Mouse (Mus musculus) kidney, postnatal 0 days (tissue): ENCODE measurements at regions not wholly inside any gene's neighbourhood (a gene's known extent, or its start where the extent isn't known, plus 50 kb on each side); places are given as distances from the start of the nearest gene placed in this dataset.
A peak's percentile ranks its signal among the peaks of the same experiment; 100 is the strongest.

Experiments used
- ATAC-seq: fragments of 200-750 bp; cut with Nextera tagmentation; replicated peaks from 2 replicates; pipeline ENCODE4 v1.8.0; 2017; ENCODE audit warnings: low read depth, moderate number of reproducible peaks, moderate TSS enrichment, moderate library complexity; ENCODE audit not compliant: low FRiP score
- DNase-seq: peaks from one replicate; pipeline ENCODE4 v3.0.0-alpha.2; 2016; ENCODE audit warnings: low spot score
- H3K27ac ChIP-seq: fragments of 300-500 bp; sonication (generic); 2 replicates; pipeline ENCODE4 v1.5.1; 2014; ENCODE audit warnings: mild to moderate bottlenecking
- H3K27me3 ChIP-seq: fragments of 300-500 bp; sonication (generic); 2 replicates; pipeline ENCODE4 v1.6.1; 2014; ENCODE audit warnings: low read length, mixed read lengths; ENCODE audit not compliant: insufficient read depth
- H3K36me3 ChIP-seq: fragments of 300-500 bp; sonication (generic); 2 replicates; pipeline ENCODE4 v1.6.1; 2014; ENCODE audit warnings: low read length, mixed read lengths; ENCODE audit not compliant: insufficient read depth
- H3K4me1 ChIP-seq: fragments of 300-500 bp; sonication (generic); replicated peaks from 2 replicates; pipeline ENCODE4 v1.6.1; 2014; ENCODE audit warnings: antibody characterized with exemption, low read length, mixed read lengths; ENCODE audit not compliant: insufficient read depth
- H3K4me2 ChIP-seq: fragments of 300-500 bp; sonication (generic); 2 replicates; pipeline ENCODE4 v1.6.1; 2014; ENCODE audit warnings: mild to moderate bottlenecking, low read length, moderate library complexity, mixed read lengths
- H3K4me3 ChIP-seq: fragments of 300-500 bp; sonication (generic); replicated peaks from 2 replicates; pipeline ENCODE4 v1.5.1; 2014; ENCODE audit warnings: low read depth, low read length
- H3K9ac ChIP-seq: fragments of 300-500 bp; sonication (generic); 2 replicates; pipeline ENCODE4 v1.6.1; 2014; ENCODE audit warnings: low read depth, low read length
- H3K9me3 ChIP-seq: fragments of 300-500 bp; sonication (generic); replicated peaks from 2 replicates; pipeline ENCODE4 v1.6.1; 2016; ENCODE audit warnings: low read length, inconsistent platforms, mixed read lengths
- CTCF ChIP-seq: IDR thresholded peaks from 2 replicates; pipeline ENCODE4 v1.5.1; 2016; ENCODE audit warnings: antibody characterized with exemption, low read depth, mild to moderate bottlenecking, moderate library complexity
- WGBS: fragments of 180-500 bp; shearing (Covaris S2); extraction: QIAGEN DNeasy Blood & Tissue Kit; methylation state at CpG from one replicate; pipeline ENCODE4 v1.1.7; 2014; 5-methylcytosine and 5-hydroxymethylcytosine counted together

DNA sequence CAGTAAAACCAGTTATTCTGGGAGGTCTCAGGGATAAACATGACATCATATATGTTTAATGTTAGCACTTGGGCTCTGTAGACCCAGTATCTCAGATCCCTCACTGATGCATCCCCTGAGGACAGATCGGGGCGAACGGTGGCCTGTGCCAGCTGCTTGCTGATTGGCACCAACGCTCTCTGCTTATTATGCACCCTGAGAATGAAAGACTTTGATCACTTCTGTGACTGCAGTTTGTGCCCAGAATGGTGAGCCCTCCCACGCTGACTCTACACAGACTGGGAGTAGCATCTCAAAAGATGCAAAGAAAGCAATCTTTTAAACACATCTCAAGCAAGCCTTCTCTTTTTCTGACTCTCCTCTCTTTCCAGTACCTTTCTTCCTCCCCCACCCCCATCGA is 82.2 kb upstream of the Glrp1 start:
- DNase-seq (no peak), ATAC-seq (no peak)
- Histone ChIP-seq H3K27me3 (no peaks in the 10 kb centered on the region), H3K9ac (no peak overlapping the region), H3K36me3 (no peaks in the 10 kb centered on the region), H3K4me2 (no peak overlapping the region), H3K27ac (no peak overlapping the region), H3K9me3 (no peaks in the 10 kb centered on the region), H3K4me1 (peaks cover 4% of the 10 kb centered on the region), H3K4me3 (no peak overlapping the region)
- WGBS, result 40% methylated on average over 6 of the region's 6 CpGs
- TF ChIP-seq CTCF, result no peak

DNA sequence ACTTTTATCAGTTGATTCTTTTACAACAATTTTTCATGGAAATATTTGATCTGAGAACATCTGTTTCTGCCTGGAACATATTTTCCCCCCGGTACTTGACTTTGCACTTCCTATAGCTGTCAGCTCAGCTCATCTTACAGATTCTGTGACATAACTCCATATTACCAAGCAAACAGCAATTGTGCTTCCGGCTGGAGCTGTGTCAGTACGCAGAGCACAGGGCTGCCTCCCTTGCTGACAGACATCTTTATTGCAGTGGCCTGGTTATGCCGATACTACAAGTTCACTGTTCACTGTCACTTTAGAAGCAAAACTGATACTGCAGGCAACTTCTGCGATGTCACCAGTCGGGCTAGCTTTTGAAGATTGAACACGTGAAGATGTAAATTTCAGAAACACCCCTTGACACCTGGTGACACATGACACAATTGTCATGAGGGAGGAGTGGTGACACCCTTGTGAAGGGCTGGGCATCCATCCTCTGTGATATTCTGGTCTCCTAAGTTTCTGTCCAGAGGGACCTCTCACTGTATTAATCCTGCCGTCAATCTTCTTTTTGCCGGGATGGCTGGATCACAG is 81.0 kb upstream of the Glrp1 start:
- ATAC-seq (no peak), DNase-seq (peak; percentile 29)
- no peak overlapping the region for H3K4me3 ChIP-seq
- no peak overlapping the region for H3K9ac ChIP-seq
- 33% methylated on average over 9 of the region's 9 CpGs for WGBS
- H3K27me3 ChIP-seq, result no peaks in the 10 kb centered on the region
- H3K4me1 ChIP-seq, result peaks cover 4% of the 10 kb centered on the region
- no peak for TF ChIP-seq CTCF
- no peak overlapping the region for H3K27ac ChIP-seq
- no peaks in the 10 kb centered on the region for H3K36me3 ChIP-seq
- no peaks in the 10 kb centered on the region for H3K9me3 ChIP-seq
- no peak overlapping the region for H3K4me2 ChIP-seq

DNA sequence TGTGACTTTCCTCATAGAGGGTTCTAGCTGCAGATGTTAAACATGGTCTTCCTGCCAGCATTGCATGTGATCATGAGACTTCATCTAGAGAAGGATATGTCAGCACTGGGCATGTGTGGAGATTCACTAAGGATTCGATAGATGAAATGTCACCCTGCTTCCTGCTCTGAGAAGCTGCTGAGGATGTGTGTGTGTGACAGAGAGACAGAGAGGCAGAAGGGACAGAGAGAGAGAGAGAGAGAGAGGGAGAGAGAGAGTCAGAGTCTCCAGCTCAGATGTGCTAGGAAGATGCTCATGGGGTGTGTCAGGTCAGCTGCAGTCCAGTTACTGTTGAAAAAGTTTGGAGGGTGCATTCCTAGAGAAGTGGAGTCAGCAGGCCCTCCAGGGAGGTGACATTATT is 78.9 kb upstream of the Glrp1 start:
- Histone ChIP-seq H3K36me3 (no peaks in the 10 kb centered on the region), H3K27me3 (no peaks in the 10 kb centered on the region), H3K9ac (no peak overlapping the region), H3K27ac (no peak overlapping the region), H3K4me2 (no peak overlapping the region), H3K4me1 (peaks cover 4% of the 10 kb centered on the region), H3K9me3 (no peaks in the 10 kb centered on the region), H3K4me3 (no peak overlapping the region)
- TF ChIP-seq CTCF, result no peak
- 67% methylated on average over 1 of the region's 1 CpGs for WGBS
- ATAC-seq (no peak), DNase-seq (no peak)

DNA sequence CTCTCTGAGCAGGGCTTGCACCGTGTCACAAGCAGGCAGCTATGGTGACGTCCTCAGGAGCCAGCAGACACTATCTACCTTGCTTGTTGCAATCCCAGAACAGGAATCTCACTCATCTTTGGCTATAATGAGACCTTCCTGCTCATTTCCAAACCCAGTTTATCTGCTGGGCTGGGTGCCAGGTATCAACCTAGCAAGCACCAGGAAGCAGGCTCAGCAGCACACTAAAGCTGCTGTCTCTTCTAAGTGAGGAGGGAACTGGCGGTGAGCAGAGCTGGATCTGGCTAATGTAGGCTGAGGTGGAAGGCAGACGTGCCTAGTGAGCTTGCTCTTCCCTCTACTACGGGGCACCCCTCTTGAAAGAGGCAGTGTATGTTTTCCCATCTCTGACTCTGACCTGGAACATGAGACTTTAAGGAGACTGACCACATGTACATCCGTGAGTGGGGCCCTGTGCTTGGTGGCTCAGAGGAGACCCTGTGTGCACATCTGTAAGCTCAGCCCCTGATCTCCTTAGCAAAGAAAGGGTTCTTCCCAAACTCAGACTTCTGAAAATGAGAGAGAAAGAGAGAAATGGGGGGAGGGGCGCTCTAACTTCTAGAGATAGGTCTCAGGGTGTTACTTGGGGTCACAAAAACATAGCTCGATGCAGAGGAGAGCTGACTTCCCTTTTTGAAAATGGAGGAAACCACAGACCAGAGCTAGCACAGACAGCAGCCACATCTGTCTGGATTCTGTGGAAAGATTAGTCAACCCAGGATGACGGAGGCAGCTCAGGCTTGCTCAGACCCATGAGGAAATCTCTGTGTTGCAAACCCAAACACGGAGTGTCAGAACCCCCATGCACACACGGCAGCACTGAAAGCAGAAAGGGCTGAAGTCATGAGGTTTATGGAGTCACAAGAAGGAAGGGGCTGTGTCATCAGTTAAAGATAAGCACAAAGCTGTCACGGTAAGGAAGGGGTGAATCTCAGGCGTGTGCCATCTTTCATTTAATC is 77.3 kb upstream of the Glrp1 start:
- Histone ChIP-seq H3K36me3 (no peaks in the 10 kb centered on the region), H3K9me3 (no peaks in the 10 kb centered on the region), H3K27ac (no peak overlapping the region), H3K27me3 (no peaks in the 10 kb centered on the region), H3K9ac (no peak overlapping the region), H3K4me1 (peaks cover 3% of the 10 kb centered on the region), H3K4me3 (no peak overlapping the region), H3K4me2 (no peak overlapping the region)
- 67% methylated on average over 13 of the region's 13 CpGs for WGBS
- no peak for TF ChIP-seq CTCF
- ATAC-seq (no peak), DNase-seq (no peak)

DNA sequence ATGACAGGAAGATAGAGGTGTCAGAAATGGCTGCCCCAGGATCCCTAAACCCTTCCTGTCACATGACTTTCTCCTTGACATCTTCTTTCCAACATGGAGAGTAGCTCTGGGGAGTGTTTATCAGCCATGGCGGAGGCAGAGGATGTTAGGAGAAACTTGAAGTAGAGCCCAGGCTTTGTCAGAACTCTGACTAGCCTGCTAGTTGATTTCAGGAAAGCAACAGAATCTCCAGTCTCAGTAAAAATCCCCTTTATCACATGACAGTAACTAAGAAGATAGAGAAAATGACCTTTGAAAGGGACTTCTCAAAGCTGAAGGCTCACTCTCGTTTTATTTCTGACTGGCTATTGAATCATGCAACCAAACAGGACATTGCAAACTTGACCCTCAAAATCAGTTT is 76.3 kb upstream of the Glrp1 start:
- Histone ChIP-seq H3K9ac (no peak overlapping the region), H3K27ac (no peak overlapping the region), H3K4me1 (no peaks in the 10 kb centered on the region; the same call in none of the 2 replicates), H3K36me3 (no peaks in the 10 kb centered on the region), H3K4me3 (no peak overlapping the region), H3K4me2 (no peak overlapping the region), H3K9me3 (no peaks in the 10 kb centered on the region), H3K27me3 (no peaks in the 10 kb centered on the region)
- ATAC-seq, result no peak
- TF ChIP-seq CTCF, result no peak
- DNase-seq, result no peak
- WGBS, result 70% methylated on average over 2 of the region's 2 CpGs

DNA sequence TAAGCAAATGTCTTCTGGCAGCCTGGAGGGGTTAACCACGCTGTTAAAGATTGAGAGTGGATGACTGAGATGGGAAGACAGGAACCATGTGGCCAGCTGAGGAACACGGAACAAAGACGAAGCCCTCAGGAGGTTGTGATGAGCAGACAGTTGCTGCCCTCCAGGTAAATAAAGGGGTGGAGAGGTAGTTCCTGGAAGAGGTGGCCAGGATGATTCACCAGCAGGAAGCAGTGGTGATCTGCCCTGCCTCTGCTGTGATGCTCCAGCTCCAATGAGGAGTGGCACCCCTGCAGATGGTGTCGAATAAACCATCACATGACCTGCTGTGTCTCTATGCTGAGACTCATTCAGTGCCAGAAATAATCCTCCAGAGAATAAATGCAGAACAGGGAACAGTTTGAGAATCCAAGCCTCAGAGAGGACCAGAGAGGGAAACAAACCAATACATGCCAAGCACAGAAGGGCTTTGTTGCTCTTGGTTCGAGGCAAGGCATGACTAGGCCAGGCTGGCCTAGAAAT is 74.7 kb upstream of the Glrp1 start:
- no peak overlapping the region for H3K4me2 ChIP-seq
- ATAC-seq (no peak), DNase-seq (no peak)
- H3K27me3 ChIP-seq, result no peaks in the 10 kb centered on the region
- H3K27ac ChIP-seq, result no peak overlapping the region
- H3K9ac ChIP-seq, result no peak overlapping the region
- WGBS, result 80% methylated on average over 5 of the region's 5 CpGs
- no peaks in the 10 kb centered on the region for H3K36me3 ChIP-seq
- no peaks in the 10 kb centered on the region for H3K9me3 ChIP-seq
- H3K4me3 ChIP-seq, result no peak overlapping the region
- no peak for TF ChIP-seq CTCF
- no peaks in the 10 kb centered on the region; the same call in 1 of the 2 replicates for H3K4me1 ChIP-seq
